Mouse (Mus musculus): ENCODE measurements around the gene Atp2b4. TPM values are rescaled to one million over a fixed set of nuclear protein-coding genes. Genes with fewer than 3 reads are reported as not detected.

Gene Atp2b4
- polyA plus RNA-seq, 1 experiment from 2014 or later = 15.0 TPM

GRCm38 (mm10) chr1:133821144-133821543 is 20.3 kb upstream of the Atp2b4 start:
- Histone ChIP-seq H3K9me3 (no peaks in the 10 kb centered on the region), H3K27ac (no peak overlapping the region), H3K9ac (no peak overlapping the region), H3K4me3 (no peak overlapping the region), H3K36me3 (no peaks in the 10 kb centered on the region), H3K4me2 (replicated peaks) (no peak overlapping the region), H3K27me3 (peaks cover 8% of the 10 kb centered on the region; the same call in 1 of the 2 replicates), H3K4me1 (peaks cover 23% of the 10 kb centered on the region; the same call in 1 of the 2 replicates)
- no peak for ATAC-seq (ENCODE audit: insufficient number of reproducible peaks, insufficient read depth, low FRiP score, low TSS enrichment)
- 44% methylated on average over 5 of the region's 5 CpGs for WGBS

GRCm38 (mm10) chr1:133820100-133820499 is 19.3 kb upstream of the Atp2b4 start:
- no peak for ATAC-seq (ENCODE audit: insufficient number of reproducible peaks, insufficient read depth, low FRiP score, low TSS enrichment)
- no peak overlapping the region for H3K4me3 ChIP-seq
- peaks cover 12% of the 10 kb centered on the region; the same call in 1 of the 2 replicates for H3K4me1 ChIP-seq
- no peaks in the 10 kb centered on the region for H3K36me3 ChIP-seq
- no peak overlapping the region for H3K4me2 ChIP-seq (replicated peaks)
- no peak overlapping the region for H3K27ac ChIP-seq
- no peak overlapping the region for H3K9ac ChIP-seq
- H3K9me3 ChIP-seq = no peaks in the 10 kb centered on the region
- WGBS = 54% methylated on average over 1 of the region's 2 CpGs
- H3K27me3 ChIP-seq = peaks cover 8% of the 10 kb centered on the region; the same call in 1 of the 2 replicates

- Histone ChIP-seq H3K9ac (no peak overlapping the region), H3K4me1 (peaks cover 10% of the 10 kb centered on the region; the same call in 1 of the 2 replicates), H3K36me3 (no peaks in the 10 kb centered on the region), H3K27me3 (peaks cover 8% of the 10 kb centered on the region; the same call in 1 of the 2 replicates), H3K4me3 (no peak overlapping the region), H3K27ac (no peak overlapping the region), H3K9me3 (no peaks in the 10 kb centered on the region), H3K4me2 (replicated peaks) (no peak overlapping the region)
- 75% methylated on average over 2 of the region's 2 CpGs for WGBS
- ATAC-seq (ENCODE audit: insufficient number of reproducible peaks, insufficient read depth, low FRiP score, low TSS enrichment) = no peak
Observed at GRCm38 (mm10) chr1:133818531-133818930, 17.7 kb upstream of the Atp2b4 start.

GRCm38 (mm10) chr1:133815747-133816491 is 15.1 kb upstream of the Atp2b4 start:
- Histone ChIP-seq H3K9me3 (no peaks in the 10 kb centered on the region), H3K27ac (no peak overlapping the region), H3K36me3 (no peaks in the 10 kb centered on the region), H3K4me1 (peaks cover 5% of the 10 kb centered on the region; the same call in 1 of the 2 replicates), H3K27me3 (peaks cover 4% of the 10 kb centered on the region; the same call in 1 of the 2 replicates), H3K4me3 (no peak overlapping the region), H3K9ac (no peak overlapping the region), H3K4me2 (replicated peaks) (no peak overlapping the region)
- no peak for ATAC-seq (ENCODE audit: insufficient number of reproducible peaks, insufficient read depth, low FRiP score, low TSS enrichment)
- WGBS = 74% methylated on average over 12 of the region's 12 CpGs

GRCm38 (mm10) chr1:133809376-133809775 is 8.5 kb upstream of the Atp2b4 start:
- Histone ChIP-seq H3K4me2 (replicated peaks) (no peak overlapping the region), H3K4me1 (no peaks in the 10 kb centered on the region), H3K4me3 (no peak overlapping the region), H3K9ac (no peak overlapping the region), H3K9me3 (no peaks in the 10 kb centered on the region), H3K27ac (no peak overlapping the region), H3K27me3 (no peaks in the 10 kb centered on the region), H3K36me3 (no peaks in the 10 kb centered on the region)
- 58% methylated on average over 5 of the region's 5 CpGs for WGBS
- ATAC-seq (ENCODE audit: insufficient number of reproducible peaks, insufficient read depth, low FRiP score, low TSS enrichment) = no peak

GRCm38 (mm10) chr1:133808020-133808419 is 7.2 kb upstream of the Atp2b4 start:
- no peaks in the 10 kb centered on the region for H3K4me1 ChIP-seq
- H3K4me3 ChIP-seq = no peak overlapping the region
- H3K9me3 ChIP-seq = no peaks in the 10 kb centered on the region
- H3K9ac ChIP-seq = no peak overlapping the region
- 75% methylated on average over 8 of the region's 8 CpGs for WGBS
- no peak overlapping the region for H3K27ac ChIP-seq
- H3K36me3 ChIP-seq = no peaks in the 10 kb centered on the region
- no peak overlapping the region for H3K4me2 ChIP-seq (replicated peaks)
- ATAC-seq (ENCODE audit: insufficient number of reproducible peaks, insufficient read depth, low FRiP score, low TSS enrichment) = no peak
- H3K27me3 ChIP-seq = no peaks in the 10 kb centered on the region

- no peak overlapping the region for H3K9ac ChIP-seq
- peaks cover 27% of the 10 kb centered on the region for H3K4me1 ChIP-seq
- H3K4me2 ChIP-seq (replicated peaks) = peak overlapping the region; percentile 93
- no peaks in the 10 kb centered on the region for H3K9me3 ChIP-seq
- no peak for ATAC-seq (ENCODE audit: insufficient number of reproducible peaks, insufficient read depth, low FRiP score, low TSS enrichment)
- H3K27me3 ChIP-seq = no peaks in the 10 kb centered on the region
- H3K4me3 ChIP-seq = no peak overlapping the region
- no peaks in the 10 kb centered on the region for H3K36me3 ChIP-seq
- WGBS = 68% methylated on average over 5 of the region's 5 CpGs
- no peak overlapping the region for H3K27ac ChIP-seq
Observed at GRCm38 (mm10) chr1:133801743-133802142, 902 bp upstream of the Atp2b4 start.

- peak overlapping the region; percentile 62 for H3K4me3 ChIP-seq
- H3K27me3 ChIP-seq = no peaks in the 10 kb centered on the region
- peak overlapping the region; percentile 69 for H3K27ac ChIP-seq
- no peaks in the 10 kb centered on the region for H3K36me3 ChIP-seq
- peak overlapping the region; percentile 54 for H3K9ac ChIP-seq
- peaks cover 27% of the 10 kb centered on the region for H3K4me1 ChIP-seq
- H3K4me2 ChIP-seq (replicated peaks) = peak overlapping the region; percentile 93
- H3K9me3 ChIP-seq = no peaks in the 10 kb centered on the region
- ATAC-seq (ENCODE audit: insufficient number of reproducible peaks, insufficient read depth, low FRiP score, low TSS enrichment) = peak; percentile 12; the same call in 1 of the 2 replicates
- WGBS = 0% methylated on average over 16 of the region's 16 CpGs
Observed at GRCm38 (mm10) chr1:133800512-133800911, 329 bp downstream of the Atp2b4 start.

GRCm38 (mm10) chr1:133799686-133800445 is 975 bp downstream of the Atp2b4 start:
- H3K4me1 ChIP-seq = peaks cover 27% of the 10 kb centered on the region
- peak overlapping the region; percentile 54 for H3K9ac ChIP-seq
- ATAC-seq (ENCODE audit: insufficient number of reproducible peaks, insufficient read depth, low FRiP score, low TSS enrichment) = no peak
- H3K27ac ChIP-seq = no peak overlapping the region
- H3K4me3 ChIP-seq = peak overlapping the region; percentile 62
- under 1% methylated on average over 21 of the region's 21 CpGs for WGBS
- no peaks in the 10 kb centered on the region for H3K36me3 ChIP-seq
- peak overlapping the region; percentile 93 for H3K4me2 ChIP-seq (replicated peaks)
- no peaks in the 10 kb centered on the region for H3K9me3 ChIP-seq
- H3K27me3 ChIP-seq = no peaks in the 10 kb centered on the region

- Histone ChIP-seq H3K4me3 (peak overlapping the region; percentile 62), H3K9me3 (no peaks in the 10 kb centered on the region), H3K27me3 (no peaks in the 10 kb centered on the region), H3K9ac (peak overlapping the region; percentile 5; the same call in 1 of the 2 replicates), H3K27ac (no peak overlapping the region), H3K36me3 (no peaks in the 10 kb centered on the region), H3K4me1 (peaks cover 27% of the 10 kb centered on the region), H3K4me2 (replicated peaks) (peak overlapping the region; percentile 93)
- 57% methylated on average over 1 of the region's 1 CpGs for WGBS
- ATAC-seq (ENCODE audit: insufficient number of reproducible peaks, insufficient read depth, low FRiP score, low TSS enrichment) = no peak
Observed at GRCm38 (mm10) chr1:133798821-133799415, 1.9 kb downstream of the Atp2b4 start.

- Histone ChIP-seq H3K36me3 (no peaks in the 10 kb centered on the region), H3K4me1 (peaks cover 34% of the 10 kb centered on the region), H3K4me2 (replicated peaks) (peak overlapping the region; percentile 93), H3K27ac (no peak overlapping the region), H3K4me3 (peak overlapping the region; percentile 62), H3K27me3 (no peaks in the 10 kb centered on the region), H3K9me3 (no peaks in the 10 kb centered on the region), H3K9ac (peak overlapping the region; percentile 2; the same call in 1 of the 2 replicates)
- 26% methylated on average over 9 of the region's 9 CpGs for WGBS
- ATAC-seq (ENCODE audit: insufficient number of reproducible peaks, insufficient read depth, low FRiP score, low TSS enrichment) = no peak
Observed at GRCm38 (mm10) chr1:133797979-133798820, 2.6 kb downstream of the Atp2b4 start.
